Mouse (Mus musculus): ENCODE results near the gene Me3. TPM values are rescaled to one million over a fixed set of nuclear protein-coding genes. Genes with fewer than 3 reads are reported as not detected.

Me3 gene
- total RNA-seq, 1 experiment: 0.13 TPM

- H3K36me3 ChIP-seq (ENCODE audit: control insufficient read depth, insufficient read depth, low read length, poor library complexity, severe bottlenecking): no peaks in the 10 kb centered on the region
- no peak overlapping the region for H3K9ac ChIP-seq (ENCODE audit: insufficient read depth, low read depth, low read length, poor library complexity, severe bottlenecking)
- no peaks in the 10 kb centered on the region for H3K9me3 ChIP-seq (ENCODE audit: control insufficient read depth, insufficient read depth, low read depth, low read length)
- no peak overlapping the region for H3K27ac ChIP-seq (ENCODE audit: insufficient read depth, low read depth, low read length, poor library complexity, severe bottlenecking)
- no peak overlapping the region for H3K4me3 ChIP-seq (ENCODE audit: insufficient read depth in 1 of 2, low read depth in 1 of 2, low read length in 2 of 2, poor library complexity in 1 of 2, severe bottlenecking in 1 of 2)
- no peak for DNase-seq (ENCODE audit: low read depth, low spot score)
- in situ Hi-C loops (cut with MboI; ENCODE audit: low sequenced_read_pairs in 2 of 2, unreplicated experiment in 2 of 2): no loop called here
- H3K4me1 ChIP-seq (ENCODE audit: control insufficient read depth in 2 of 2, insufficient read depth in 2 of 2, low read length in 2 of 2, poor library complexity in 1 of 2): no peaks in the 10 kb centered on the region
- no peak for TF ChIP-seq CHD2 (IDR thresholded peaks at IDR 0.05; ENCODE audit: low read depth, low read length)
- no peak for TF ChIP-seq ZC3H11A (IDR thresholded peaks at IDR 0.05; ENCODE audit: borderline replicate concordance, low read depth, low read length)
- TF ChIP-seq HCFC1 (IDR thresholded peaks at IDR 0.05; ENCODE audit: borderline replicate concordance, insufficient read depth, low read length): no peak
- no peak for TF ChIP-seq ZNF384 (IDR thresholded peaks at IDR 0.05; ENCODE audit: low read depth, low read length)
- TF ChIP-seq MAFK (IDR thresholded peaks at IDR 0.05; ENCODE audit: insufficient read depth, low read depth, low read length): no peak
Measured at GRCm38 (mm10) chr7:89796351-89796801, 164.2 kb downstream of the Me3 start.

DNA sequence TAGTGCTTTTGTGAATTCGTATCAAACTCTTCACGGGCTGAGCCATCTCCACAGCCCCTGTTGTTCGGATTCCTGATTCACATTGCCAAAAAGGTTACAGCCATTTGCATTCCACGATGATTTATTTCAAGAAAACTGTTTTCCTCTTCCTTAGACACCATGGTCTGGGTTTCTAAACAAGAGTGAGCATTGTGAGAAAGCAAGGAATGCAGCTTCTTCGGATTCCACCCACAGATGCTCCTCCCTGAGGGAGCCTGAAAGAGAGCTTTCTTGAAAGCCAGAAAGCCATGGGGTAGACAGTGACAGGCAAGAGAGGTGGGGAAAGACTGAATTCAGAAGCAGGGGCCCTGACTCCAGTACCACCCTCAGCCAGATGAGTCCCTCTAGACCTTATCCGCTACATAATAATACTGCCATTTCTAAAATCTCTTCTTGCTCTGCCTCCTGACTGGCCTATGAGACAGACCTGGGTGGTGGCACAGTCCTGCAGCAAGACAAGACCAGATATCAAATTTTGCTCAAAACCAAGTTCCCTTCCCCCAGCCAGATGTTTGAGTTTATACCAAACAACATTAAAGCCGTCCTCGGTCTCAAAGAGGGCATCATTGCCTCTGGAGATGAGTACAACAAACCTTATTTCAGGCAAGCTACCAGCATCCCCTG lies 166.3 kb downstream of the Me3 start:
- DNase-seq (ENCODE audit: low read depth, low spot score): no peak
- H3K9me3 ChIP-seq (ENCODE audit: control insufficient read depth, insufficient read depth, low read depth, low read length): no peaks in the 10 kb centered on the region
- H3K4me3 ChIP-seq (ENCODE audit: insufficient read depth in 1 of 2, low read depth in 1 of 2, low read length in 2 of 2, poor library complexity in 1 of 2, severe bottlenecking in 1 of 2): no peak overlapping the region
- in situ Hi-C loops (cut with MboI; ENCODE audit: low sequenced_read_pairs in 2 of 2, unreplicated experiment in 2 of 2): no loop called here
- TF ChIP-seq HCFC1 (IDR thresholded peaks at IDR 0.05; ENCODE audit: borderline replicate concordance, insufficient read depth, low read length) (no peak), MAFK (IDR thresholded peaks at IDR 0.05; ENCODE audit: insufficient read depth, low read depth, low read length) (no peak), CHD2 (IDR thresholded peaks at IDR 0.05; ENCODE audit: low read depth, low read length) (no peak), ZNF384 (IDR thresholded peaks at IDR 0.05; ENCODE audit: low read depth, low read length) (no peak), ZC3H11A (IDR thresholded peaks at IDR 0.05; ENCODE audit: borderline replicate concordance, low read depth, low read length) (no peak)
- H3K4me1 ChIP-seq (ENCODE audit: control insufficient read depth in 2 of 2, insufficient read depth in 2 of 2, low read length in 2 of 2, poor library complexity in 1 of 2): no peaks in the 10 kb centered on the region
- no peak overlapping the region for H3K9ac ChIP-seq (ENCODE audit: insufficient read depth, low read depth, low read length, poor library complexity, severe bottlenecking)
- H3K36me3 ChIP-seq (ENCODE audit: control insufficient read depth, insufficient read depth, low read length, poor library complexity, severe bottlenecking): no peaks in the 10 kb centered on the region
- no peak overlapping the region for H3K27ac ChIP-seq (ENCODE audit: insufficient read depth, low read depth, low read length, poor library complexity, severe bottlenecking)

DNA sequence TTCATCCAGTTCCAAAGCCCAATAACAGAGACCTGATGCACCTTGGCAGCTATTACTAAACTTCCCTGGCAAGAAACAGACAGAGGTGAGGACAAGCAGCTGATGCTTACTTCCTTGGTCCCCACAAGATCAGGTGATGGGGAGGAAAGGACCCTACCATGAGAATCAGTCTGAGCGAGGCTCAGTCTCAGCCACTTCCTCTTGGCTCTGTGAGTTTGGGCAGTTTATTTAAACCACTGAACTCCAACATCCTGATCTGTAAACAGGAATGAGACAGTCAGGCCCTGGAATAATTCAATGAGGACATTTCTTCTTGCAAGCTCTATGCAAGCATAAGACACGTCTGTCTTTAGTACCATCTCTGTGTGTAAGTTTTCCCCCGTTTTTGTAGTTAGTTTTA lies 170.3 kb downstream of the Me3 start:
- TF ChIP-seq HCFC1 (IDR thresholded peaks at IDR 0.05; ENCODE audit: borderline replicate concordance, insufficient read depth, low read length): no peak
- no peak for TF ChIP-seq ZC3H11A (IDR thresholded peaks at IDR 0.05; ENCODE audit: borderline replicate concordance, low read depth, low read length)
- no peak for TF ChIP-seq CHD2 (IDR thresholded peaks at IDR 0.05; ENCODE audit: low read depth, low read length)
- no peak for TF ChIP-seq MAFK (IDR thresholded peaks at IDR 0.05; ENCODE audit: insufficient read depth, low read depth, low read length)
- no peak for TF ChIP-seq ZNF384 (IDR thresholded peaks at IDR 0.05; ENCODE audit: low read depth, low read length)
- Histone ChIP-seq H3K9ac (ENCODE audit: insufficient read depth, low read depth, low read length, poor library complexity, severe bottlenecking) (no peak overlapping the region), H3K27ac (ENCODE audit: insufficient read depth, low read depth, low read length, poor library complexity, severe bottlenecking) (no peak overlapping the region), H3K4me3 (ENCODE audit: insufficient read depth in 1 of 2, low read depth in 1 of 2, low read length in 2 of 2, poor library complexity in 1 of 2, severe bottlenecking in 1 of 2) (no peak overlapping the region), H3K9me3 (ENCODE audit: control insufficient read depth, insufficient read depth, low read depth, low read length) (no peaks in the 10 kb centered on the region), H3K36me3 (ENCODE audit: control insufficient read depth, insufficient read depth, low read length, poor library complexity, severe bottlenecking) (no peaks in the 10 kb centered on the region), H3K4me1 (ENCODE audit: control insufficient read depth in 2 of 2, insufficient read depth in 2 of 2, low read length in 2 of 2, poor library complexity in 1 of 2) (no peaks in the 10 kb centered on the region)
- DNase-seq (ENCODE audit: low read depth, low spot score): no peak
- in situ Hi-C loops (cut with MboI; ENCODE audit: low sequenced_read_pairs in 2 of 2, unreplicated experiment in 2 of 2): no loop called here

DNA sequence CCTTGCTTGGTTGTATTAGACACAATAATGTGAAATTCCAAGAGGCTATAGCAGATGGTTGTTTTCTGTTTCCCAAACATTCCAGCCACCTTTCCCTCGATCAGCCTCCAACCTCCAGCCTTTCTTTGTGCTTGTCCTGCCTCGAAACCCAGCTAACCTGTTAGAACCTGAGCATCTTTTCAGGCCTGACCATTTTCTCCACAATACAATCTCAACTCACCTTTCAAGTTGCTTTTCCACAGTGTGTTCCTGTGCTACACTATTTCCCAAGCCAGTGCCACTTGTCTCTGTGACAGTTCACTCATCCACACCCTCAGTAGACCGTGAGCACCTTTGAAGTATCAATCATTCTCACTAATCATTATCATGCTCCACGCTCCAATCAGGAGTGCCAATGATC lies 171.8 kb downstream of the Me3 start:
- in situ Hi-C loops (cut with MboI; ENCODE audit: low sequenced_read_pairs in 2 of 2, unreplicated experiment in 2 of 2): no loop called here
- no peak for DNase-seq (ENCODE audit: low read depth, low spot score)

More for the DNA sequence above, 171.8 kb downstream of the Me3 start:
- Histone ChIP-seq H3K27ac (ENCODE audit: insufficient read depth, low read depth, low read length, poor library complexity, severe bottlenecking) (no peak overlapping the region), H3K4me1 (ENCODE audit: control insufficient read depth in 2 of 2, insufficient read depth in 2 of 2, low read length in 2 of 2, poor library complexity in 1 of 2) (no peaks in the 10 kb centered on the region), H3K36me3 (ENCODE audit: control insufficient read depth, insufficient read depth, low read length, poor library complexity, severe bottlenecking) (no peaks in the 10 kb centered on the region), H3K9ac (ENCODE audit: insufficient read depth, low read depth, low read length, poor library complexity, severe bottlenecking) (no peak overlapping the region), H3K9me3 (ENCODE audit: control insufficient read depth, insufficient read depth, low read depth, low read length) (no peaks in the 10 kb centered on the region), H3K4me3 (ENCODE audit: insufficient read depth in 1 of 2, low read depth in 1 of 2, low read length in 2 of 2, poor library complexity in 1 of 2, severe bottlenecking in 1 of 2) (no peak overlapping the region)
- TF ChIP-seq HCFC1 (IDR thresholded peaks at IDR 0.05; ENCODE audit: borderline replicate concordance, insufficient read depth, low read length) (no peak), CHD2 (IDR thresholded peaks at IDR 0.05; ENCODE audit: low read depth, low read length) (no peak), ZNF384 (IDR thresholded peaks at IDR 0.05; ENCODE audit: low read depth, low read length) (no peak), MAFK (IDR thresholded peaks at IDR 0.05; ENCODE audit: insufficient read depth, low read depth, low read length) (no peak), ZC3H11A (IDR thresholded peaks at IDR 0.05; ENCODE audit: borderline replicate concordance, low read depth, low read length) (no peak)
